Mouse (Mus musculus) kidney, adult 11 months (tissue): Measurements from ENCODE around the gene Gkap1.

Experiments
- DNase-seq: peaks from one replicate; pipeline ENCODE4 v3.0.0; 2022

The Gkap1 gene

GRCm38 (mm10) chr13:58275599-58275998, at the start of gene Gkap1:
TSS of gene Gkap1 (minus strand) at chr13:58275699.
- DNase-seq = no peak

GRCm38 (mm10) chr13:58317768-58318167, 42.3 kb upstream of the Gkap1 start:
- DNase-seq = no peak

DNA sequence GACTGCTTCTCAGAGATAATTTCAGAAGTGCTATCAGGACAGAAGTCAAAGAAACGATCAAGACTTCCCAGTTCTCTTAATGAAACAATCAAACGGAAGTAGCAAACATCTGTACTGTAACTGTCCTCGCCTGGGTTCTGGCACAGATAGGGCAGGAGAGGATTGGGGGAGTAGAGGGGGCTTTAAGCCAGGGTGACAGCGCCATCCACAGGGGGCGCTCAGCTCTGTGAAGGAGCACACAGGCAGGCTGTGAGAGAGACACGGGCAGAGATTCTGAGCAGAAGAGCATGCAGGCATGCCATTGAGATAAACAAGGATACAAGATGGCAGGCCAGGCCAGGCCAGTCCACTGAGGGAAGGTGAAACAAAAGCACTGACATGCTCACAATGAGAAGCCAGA, 39.5 kb upstream of the Gkap1 start:
- no peak for DNase-seq

DNA sequence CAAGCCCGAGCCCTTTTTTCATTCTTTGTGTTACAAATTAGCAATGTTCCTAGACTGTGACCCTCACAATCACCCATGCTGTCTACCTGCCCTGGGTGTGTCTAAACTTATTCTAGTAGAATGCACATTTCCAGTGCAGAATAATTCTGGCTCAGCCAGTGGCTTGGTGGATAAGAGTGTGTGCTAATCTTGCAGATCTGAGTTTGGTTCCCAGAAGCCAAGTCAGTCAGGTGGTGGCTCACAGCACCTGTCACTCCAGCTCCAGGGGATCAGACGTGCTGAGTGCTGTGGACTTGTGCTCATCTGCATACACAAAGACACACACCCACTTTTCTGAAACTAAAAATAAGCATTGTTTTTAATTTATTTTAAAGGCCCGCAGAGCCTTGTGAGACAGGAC, 38.3 kb upstream of the Gkap1 start:
- no peak for DNase-seq

GRCm38 (mm10) chr13:58311351-58311750, 35.9 kb upstream of the Gkap1 start:
- DNase-seq = peak; percentile 22

DNA sequence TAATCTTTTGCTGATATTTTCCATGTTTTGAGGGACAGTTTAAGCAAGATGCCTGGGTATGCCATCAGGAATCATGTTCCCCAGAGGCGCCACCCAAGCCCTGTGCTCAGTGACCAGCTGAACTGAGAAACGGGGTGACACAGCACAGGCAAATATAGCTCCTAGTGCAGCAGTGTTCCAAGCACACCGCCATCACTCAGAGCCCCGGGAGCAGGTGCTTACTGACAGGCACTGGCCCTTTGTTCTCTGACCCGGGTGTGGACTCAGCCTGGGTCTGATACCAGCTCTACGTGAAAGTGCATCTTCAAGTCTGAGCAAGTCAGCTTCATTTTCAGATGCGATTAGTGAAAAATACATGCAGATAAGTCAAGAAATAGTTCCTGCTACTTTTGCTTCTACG, 34.0 kb upstream of the Gkap1 start:
- no peak for DNase-seq

DNA sequence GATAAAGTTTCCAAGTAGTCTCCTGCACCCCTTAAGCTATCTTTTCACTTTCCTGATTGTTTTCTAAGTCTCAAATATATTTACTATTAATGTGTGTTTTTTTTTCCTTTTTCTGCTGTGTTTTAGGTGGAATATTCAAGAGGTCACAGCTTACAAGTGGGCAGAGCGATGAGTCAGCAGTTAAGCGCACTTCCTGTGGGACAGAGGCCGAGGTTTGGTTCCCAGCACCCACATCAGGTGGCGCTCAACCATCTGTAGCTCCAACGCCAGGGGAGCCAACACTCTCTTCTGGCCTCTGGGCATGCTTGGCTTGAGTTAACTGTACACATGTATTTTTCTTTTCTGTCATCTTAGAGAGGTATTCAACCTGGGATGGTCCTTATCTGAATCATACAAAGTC, 32.0 kb upstream of the Gkap1 start:
- no peak for DNase-seq

GRCm38 (mm10) chr13:58305230-58305629, 29.7 kb upstream of the Gkap1 start:
- DNase-seq = no peak

GRCm38 (mm10) chr13:58302421-58303145, 27.1 kb upstream of the Gkap1 start:
- no peak for DNase-seq

DNA sequence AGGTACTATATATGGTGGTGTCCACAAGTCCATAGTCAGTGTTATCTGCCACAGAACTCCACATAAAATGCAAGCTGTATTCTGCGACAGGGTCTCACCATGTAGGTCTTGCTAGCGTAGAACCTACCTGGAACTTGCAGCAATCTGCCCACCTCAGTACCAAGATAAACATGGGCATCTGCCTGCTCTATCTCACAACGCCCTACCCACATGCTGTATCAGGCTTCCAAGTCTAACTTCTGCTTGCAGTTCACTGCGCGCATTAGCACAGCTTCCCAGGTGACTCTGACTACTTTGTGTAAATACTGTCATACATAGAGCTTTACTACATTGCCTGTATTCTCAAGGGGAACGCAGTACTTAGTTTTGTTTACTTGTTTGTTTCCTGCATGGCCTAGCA, 26.5 kb upstream of the Gkap1 start:
- DNase-seq = no peak

GRCm38 (mm10) chr13:58298756-58299155, 23.3 kb upstream of the Gkap1 start:
- DNase-seq = no peak

GRCm38 (mm10) chr13:58295582-58295981, 20.1 kb upstream of the Gkap1 start:
- no peak for DNase-seq

GRCm38 (mm10) chr13:58292811-58293210, 17.3 kb upstream of the Gkap1 start:
- no peak for DNase-seq

DNA sequence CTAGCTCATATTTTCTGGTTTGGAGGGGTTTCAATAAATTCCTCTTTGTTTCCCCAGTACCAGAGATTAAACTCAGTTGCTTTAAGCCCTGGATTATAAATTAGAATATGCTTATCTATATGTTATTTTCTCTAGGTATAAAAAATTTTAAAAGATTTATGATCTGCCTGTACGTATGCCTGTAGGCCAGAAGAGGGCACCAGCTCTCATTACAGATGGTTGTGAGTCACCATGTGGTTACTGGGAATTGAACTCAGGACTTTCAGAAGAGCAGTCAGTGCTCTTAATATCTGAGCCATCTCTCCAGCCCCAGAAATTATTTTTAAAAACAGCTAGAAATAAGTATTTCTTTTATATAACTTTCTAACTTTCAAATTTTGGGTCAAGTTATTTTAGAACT, 13.8 kb upstream of the Gkap1 start:
- no peak for DNase-seq

GRCm38 (mm10) chr13:58287822-58288221, 12.3 kb upstream of the Gkap1 start:
- peak; percentile 47 for DNase-seq

- DNase-seq = peak; percentile 64
These were observed 8.0 kb upstream of the Gkap1 start for GRCm38 (mm10) chr13:58283466-58283865.

- DNase-seq = peak; percentile 51
These were observed 6.4 kb upstream of the Gkap1 start for GRCm38 (mm10) chr13:58281936-58282335.

DNA sequence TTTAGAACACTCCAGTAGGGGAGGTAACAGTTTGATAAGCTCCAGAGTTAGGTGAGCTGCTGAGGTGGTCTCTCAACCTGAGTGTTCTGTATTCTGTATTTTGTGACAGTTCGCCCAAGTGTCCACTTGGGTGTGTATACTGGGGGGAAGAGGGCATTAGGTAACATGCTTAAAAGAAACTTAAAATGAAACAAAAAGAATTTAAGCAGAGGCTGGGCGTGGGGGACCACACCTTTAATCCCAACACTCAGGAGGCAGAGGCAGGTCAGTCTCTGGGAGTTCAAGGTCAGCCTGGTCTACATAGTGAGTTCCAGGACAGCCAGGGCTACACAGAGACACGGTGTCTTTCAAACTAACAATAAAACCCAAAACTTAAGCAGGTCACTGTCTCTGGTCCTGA, 5.0 kb upstream of the Gkap1 start:
- DNase-seq = no peak

GRCm38 (mm10) chr13:58276256-58276655, 757 bp upstream of the Gkap1 start:
- no peak for DNase-seq

DNA sequence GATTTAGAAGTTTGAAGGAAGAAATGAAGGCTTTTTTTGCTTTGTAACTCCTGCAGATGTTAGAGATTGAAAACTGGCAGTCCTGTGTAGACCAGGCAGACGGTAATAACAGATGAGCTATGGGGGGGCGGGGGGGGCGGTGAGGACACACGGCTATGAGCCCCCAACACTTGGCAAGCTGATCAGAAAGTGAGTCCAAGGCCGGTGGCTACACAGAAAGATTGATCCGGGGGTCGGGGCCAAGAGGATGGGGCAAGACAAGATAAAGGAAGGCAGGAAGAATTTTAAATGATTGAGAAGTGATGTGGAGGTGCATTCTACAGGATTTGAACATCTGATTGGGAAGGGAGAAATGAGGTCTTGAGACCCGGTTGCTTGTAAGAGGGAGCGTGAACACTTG, 423 bp downstream of the Gkap1 start:
- DNase-seq = no peak

DNA sequence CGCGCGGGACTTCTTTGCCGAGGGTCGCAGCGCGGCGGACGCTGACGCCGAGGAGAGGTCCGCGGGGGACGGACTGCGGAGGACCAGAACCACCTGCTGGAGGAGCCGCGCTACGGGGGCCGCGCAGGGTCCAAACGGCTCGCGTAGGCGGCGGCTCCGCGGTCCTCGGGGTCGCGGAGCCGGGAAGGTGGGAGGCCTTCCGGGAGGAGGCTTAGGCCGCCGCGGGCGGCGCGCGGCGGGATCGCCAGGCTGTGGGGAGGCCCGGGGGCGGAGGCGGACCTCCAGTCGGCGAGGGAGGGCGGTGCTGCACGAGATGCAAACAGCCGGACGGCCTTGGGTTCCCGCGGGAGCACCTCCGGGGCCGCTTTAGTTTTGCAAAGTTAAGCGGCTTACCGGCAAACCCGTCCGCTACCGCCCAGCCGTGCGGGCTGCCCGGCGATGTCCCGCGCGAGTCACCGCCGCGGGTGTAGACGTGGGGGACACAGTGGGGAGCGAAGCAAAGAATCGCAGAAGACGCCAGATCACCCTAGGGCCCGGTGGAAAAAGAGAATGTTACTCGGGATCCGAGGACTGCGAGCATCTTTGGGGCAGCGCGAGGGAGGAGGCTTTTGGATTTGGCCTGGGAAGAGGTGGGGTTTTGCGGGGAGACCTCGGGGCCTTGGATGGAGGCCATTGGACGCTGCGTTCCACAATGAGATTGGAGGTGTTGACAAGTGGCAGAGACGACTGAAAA, 1.1 kb downstream of the Gkap1 start:
- DNase-seq = peak; percentile 60

DNA sequence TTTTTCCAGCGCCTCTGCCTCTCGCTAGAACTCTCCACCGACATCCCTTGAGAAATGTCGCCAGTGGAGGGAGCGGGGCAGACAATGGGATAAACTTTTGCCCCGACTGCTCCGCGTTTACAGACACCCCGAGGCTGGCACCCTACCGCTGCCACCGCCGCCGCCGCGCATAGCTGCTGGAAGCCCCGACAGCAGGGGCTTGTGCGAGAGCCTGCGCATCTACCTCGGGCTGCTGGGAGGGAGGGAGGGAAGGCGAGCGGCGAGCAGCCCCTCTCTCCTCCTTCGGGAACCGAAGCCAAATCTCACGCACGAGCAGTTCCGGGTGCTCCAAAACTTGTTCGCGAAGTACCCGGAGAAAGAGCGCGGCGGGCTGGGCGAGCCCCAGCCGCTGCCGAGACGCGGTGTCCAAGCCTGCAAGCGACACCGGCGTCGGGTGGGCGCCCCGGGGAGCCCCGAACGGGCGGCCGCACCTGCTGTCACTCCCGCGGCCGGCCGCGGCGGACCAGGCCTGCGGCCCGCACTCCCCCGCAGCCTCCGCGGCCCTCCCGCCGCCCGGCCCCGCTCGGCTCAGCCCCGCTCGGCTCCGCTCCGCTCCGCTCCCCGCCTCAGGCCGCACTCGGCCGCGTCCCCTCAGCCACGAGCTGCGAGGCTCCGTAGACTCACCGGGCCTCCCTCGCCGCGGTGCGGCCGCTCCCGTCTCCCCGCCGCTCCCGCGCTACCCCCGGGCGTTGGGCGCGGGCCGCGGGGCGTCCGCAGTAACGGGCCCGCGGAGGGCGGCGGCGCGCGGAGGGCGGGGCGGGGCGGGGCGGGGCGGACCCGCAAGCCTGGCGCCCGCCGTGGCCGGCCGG, 1.9 kb downstream of the Gkap1 start:
- DNase-seq = no peak

GRCm38 (mm10) chr13:58266864-58267263, 8.6 kb downstream of the Gkap1 start:
- no peak for DNase-seq

- no peak for DNase-seq
These were observed 12.0 kb downstream of the Gkap1 start for GRCm38 (mm10) chr13:58263546-58263945.
